Mouse (Mus musculus) midbrain, embryonic 12.5 days (tissue): ENCODE measurements around the gene Ppargc1a. TPM values are rescaled to one million over a fixed set of nuclear protein-coding genes. Genes with fewer than 3 reads are reported as not detected.

Experiments
- ATAC-seq: fragments of 200-750 bp; cut with Nextera tagmentation; 2 replicates; pipeline ENCODE4 v1.8.0; 2017; ENCODE audit warnings: low read depth, moderate TSS enrichment, moderate library complexity; ENCODE audit not compliant: low FRiP score
- H3K27ac ChIP-seq: fragments of 300-500 bp; sonication (generic); replicated peaks from 2 replicates; pipeline ENCODE4 v1.5.1; 2016; ENCODE audit warnings: mild to moderate bottlenecking
- H3K27me3 ChIP-seq: fragments of 300-500 bp; sonication (generic); 2 replicates; pipeline ENCODE4 v1.6.1; 2016; ENCODE audit warnings: mild to moderate bottlenecking
- H3K36me3 ChIP-seq: fragments of 300-500 bp; sonication (generic); 2 replicates; pipeline ENCODE4 v1.6.1; 2016
- H3K4me1 ChIP-seq: fragments of 300-500 bp; sonication (generic); 2 replicates; pipeline ENCODE4 v1.6.1; 2016
- H3K4me2 ChIP-seq: fragments of 300-500 bp; sonication (generic); replicated peaks from 2 replicates; pipeline ENCODE4 v1.6.1; 2016; ENCODE audit warnings: mild to moderate bottlenecking, moderate library complexity
- H3K4me3 ChIP-seq: fragments of 300-500 bp; sonication (generic); 2 replicates; pipeline ENCODE4 v1.5.1; 2016; ENCODE audit warnings: mild to moderate bottlenecking
- H3K9ac ChIP-seq: fragments of 300-500 bp; sonication (generic); replicated peaks from 2 replicates; pipeline ENCODE4 v1.6.1; 2016; ENCODE audit warnings: mild to moderate bottlenecking, moderate library complexity
- H3K9me3 ChIP-seq: fragments of 300-500 bp; sonication (generic); 2 replicates; pipeline ENCODE4 v1.6.1; 2016; ENCODE audit warnings: mild to moderate bottlenecking
- whole genome bisulfite sequencing: fragments of 180-500 bp; shearing (Covaris S2); methylation state at CpG from one replicate; pipeline ENCODE4 v1.1.7; 2016; 5-methylcytosine and 5-hydroxymethylcytosine counted together
- polyA plus RNA-seq: library from polyadenylated mRNA; unstranded; fragments of >200 nt; fragmentation: Nextera tagmentation; extraction: Ambion mirVana; gene quantifications from 2 replicates; pipeline ENCODE4 v1.2.1, GENCODE M21; 2016

Gene Ppargc1a
- polyA plus RNA-seq, 1 experiment from 2014 or later: 3.9 TPM

- Histone ChIP-seq H3K4me3 (no peak overlapping the region), H3K27me3 (no peaks in the 10 kb centered on the region), H3K9ac (no peak overlapping the region), H3K27ac (no peak overlapping the region), H3K4me1 (no peaks in the 10 kb centered on the region), H3K36me3 (no peaks in the 10 kb centered on the region), H3K4me2 (no peak overlapping the region), H3K9me3 (no peaks in the 10 kb centered on the region)
- 49% methylated on average over 4 of the region's 4 CpGs for WGBS
- no peak for ATAC-seq
Observed at GRCm38 (mm10) chr5:51439773-51440172, 127.8 kb downstream of the Ppargc1a start.

- H3K27me3 ChIP-seq: no peaks in the 10 kb centered on the region
- no peak overlapping the region for H3K27ac ChIP-seq
- no peak overlapping the region for H3K9ac ChIP-seq
- no peaks in the 10 kb centered on the region for H3K9me3 ChIP-seq
- H3K4me3 ChIP-seq: no peak overlapping the region
- H3K4me1 ChIP-seq: no peaks in the 10 kb centered on the region
- H3K4me2 ChIP-seq: no peak overlapping the region
- no peaks in the 10 kb centered on the region for H3K36me3 ChIP-seq
- 86% methylated on average over 5 of the region's 5 CpGs for WGBS
- ATAC-seq: no peak
Observed at GRCm38 (mm10) chr5:51433905-51434304, 133.6 kb downstream of the Ppargc1a start.

- ATAC-seq: no peak
- Histone ChIP-seq H3K27me3 (no peaks in the 10 kb centered on the region), H3K4me2 (no peak overlapping the region), H3K9ac (no peak overlapping the region), H3K4me3 (no peak overlapping the region), H3K4me1 (no peaks in the 10 kb centered on the region), H3K27ac (no peak overlapping the region), H3K9me3 (no peaks in the 10 kb centered on the region), H3K36me3 (no peaks in the 10 kb centered on the region)
- WGBS: 93% methylated on average over 2 of the region's 2 CpGs
Observed at GRCm38 (mm10) chr5:51432532-51432931, 135.0 kb downstream of the Ppargc1a start.

DNA sequence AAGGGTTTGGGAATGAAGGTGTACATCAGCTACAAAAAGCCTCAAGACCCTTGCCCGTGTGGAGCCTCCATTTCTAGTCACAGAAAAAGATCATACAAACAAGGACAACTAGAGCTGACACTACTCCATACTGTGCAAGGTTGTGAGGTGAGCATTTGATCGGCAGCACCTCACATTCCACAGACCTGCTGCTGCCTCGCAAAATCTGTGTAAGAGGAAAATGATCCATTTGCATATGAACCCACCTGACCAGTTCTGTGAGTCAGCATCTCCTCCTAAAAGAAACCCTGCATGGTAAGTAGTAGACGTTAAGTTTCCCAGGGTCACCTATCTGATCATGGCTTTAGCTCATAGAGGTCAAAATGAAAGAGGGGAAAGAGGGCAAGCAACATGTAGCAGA is 135.5 kb downstream of the Ppargc1a start:
- ATAC-seq: no peak
- H3K4me3 ChIP-seq: no peak overlapping the region
- H3K27ac ChIP-seq: no peak overlapping the region
- H3K9me3 ChIP-seq: no peaks in the 10 kb centered on the region
- H3K36me3 ChIP-seq: no peaks in the 10 kb centered on the region
- H3K4me2 ChIP-seq: no peak overlapping the region
- 71% methylated on average over 4 of the region's 4 CpGs for WGBS
- H3K27me3 ChIP-seq: no peaks in the 10 kb centered on the region
- H3K9ac ChIP-seq: no peak overlapping the region
- H3K4me1 ChIP-seq: no peaks in the 10 kb centered on the region

- Histone ChIP-seq H3K4me2 (no peak overlapping the region), H3K36me3 (no peaks in the 10 kb centered on the region), H3K4me1 (no peaks in the 10 kb centered on the region), H3K27me3 (no peaks in the 10 kb centered on the region), H3K9me3 (no peaks in the 10 kb centered on the region), H3K27ac (no peak overlapping the region), H3K4me3 (no peak overlapping the region), H3K9ac (no peak overlapping the region)
- no peak for ATAC-seq
Observed at GRCm38 (mm10) chr5:51426406-51426805, 141.1 kb downstream of the Ppargc1a start.

- WGBS: 84% methylated on average over 7 of the region's 7 CpGs
- no peaks in the 10 kb centered on the region for H3K36me3 ChIP-seq
- H3K27me3 ChIP-seq: no peaks in the 10 kb centered on the region
- no peak for ATAC-seq
- H3K4me2 ChIP-seq: no peak overlapping the region
- H3K27ac ChIP-seq: no peak overlapping the region
- H3K4me1 ChIP-seq: peaks cover 9% of the 10 kb centered on the region
- H3K9ac ChIP-seq: no peak overlapping the region
- no peak overlapping the region for H3K4me3 ChIP-seq
- H3K9me3 ChIP-seq: no peaks in the 10 kb centered on the region
Observed at GRCm38 (mm10) chr5:51416377-51416776, 151.1 kb downstream of the Ppargc1a start.

DNA sequence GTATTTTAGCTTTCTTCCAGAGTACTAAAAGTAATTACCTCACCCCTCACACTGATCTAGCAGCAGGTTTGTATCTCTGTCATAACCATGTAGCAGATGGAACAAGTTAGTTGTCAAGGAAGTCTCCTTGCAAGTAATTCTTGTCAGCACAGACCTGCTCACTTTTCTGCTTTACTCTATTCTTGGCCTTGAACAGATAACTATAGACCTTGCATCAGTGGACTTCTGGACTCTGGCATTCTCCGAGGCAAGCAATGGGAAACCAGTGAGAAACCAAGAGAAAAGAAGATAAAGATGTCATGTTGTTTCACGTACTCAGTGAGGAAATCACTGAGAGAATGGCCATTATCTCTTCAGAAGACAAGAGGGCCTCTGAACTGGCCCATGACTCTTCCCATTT is 152.1 kb downstream of the Ppargc1a start:
- H3K4me3 ChIP-seq: no peak overlapping the region
- H3K36me3 ChIP-seq: no peaks in the 10 kb centered on the region
- H3K9me3 ChIP-seq: no peaks in the 10 kb centered on the region
- no peak overlapping the region for H3K27ac ChIP-seq
- 78% methylated on average over 2 of the region's 2 CpGs for WGBS
- no peak overlapping the region for H3K9ac ChIP-seq
- H3K4me1 ChIP-seq: peaks cover 9% of the 10 kb centered on the region
- H3K27me3 ChIP-seq: no peaks in the 10 kb centered on the region
- ATAC-seq: no peak
- H3K4me2 ChIP-seq: no peak overlapping the region

DNA sequence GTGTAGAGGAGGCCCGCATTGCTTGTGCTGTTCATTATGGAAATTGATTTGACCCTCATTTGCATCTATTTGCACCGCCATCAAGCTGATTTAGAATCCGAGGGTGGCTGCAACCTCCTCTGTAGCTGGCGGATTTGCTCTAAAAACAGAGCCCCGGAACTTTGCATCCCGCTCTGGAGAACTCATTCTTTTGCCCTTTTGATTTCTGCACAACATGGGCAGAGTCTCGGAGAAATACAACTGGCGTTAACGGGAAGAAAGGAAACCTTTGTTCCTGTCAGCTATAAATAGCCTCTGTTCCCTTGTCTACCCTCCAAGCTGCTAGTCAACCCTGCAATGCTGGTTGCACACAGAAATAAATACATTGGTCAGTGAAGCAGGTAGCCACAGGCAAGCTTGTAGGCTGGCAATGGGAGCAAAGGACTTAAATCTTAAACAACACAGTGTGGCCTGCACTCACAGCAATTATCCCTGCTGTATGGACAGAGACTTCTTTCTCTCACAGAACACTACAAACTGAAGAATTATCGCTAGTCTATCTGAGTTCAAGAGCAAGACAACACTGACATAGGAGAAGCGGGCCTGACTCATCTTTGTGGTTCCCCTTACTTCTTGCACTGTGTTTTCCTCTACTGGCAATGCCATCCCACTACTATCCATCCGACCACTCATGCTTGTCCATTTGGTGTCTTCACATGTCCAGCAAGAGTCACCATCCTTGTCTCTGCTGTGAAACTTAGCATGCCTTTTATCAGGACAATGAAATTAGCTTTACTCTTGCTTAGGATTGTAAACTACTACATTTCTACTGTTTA is 155.0 kb downstream of the Ppargc1a start:
- no peaks in the 10 kb centered on the region for H3K27me3 ChIP-seq
- peaks cover 9% of the 10 kb centered on the region for H3K4me1 ChIP-seq
- 33% methylated on average over 12 of the region's 12 CpGs for WGBS
- peak overlapping the region; percentile 31; the same call in 1 of the 2 replicates for H3K9ac ChIP-seq
- H3K4me3 ChIP-seq: no peak overlapping the region
- H3K4me2 ChIP-seq: peak overlapping the region; percentile 30
- ATAC-seq: peak; percentile 77
- H3K36me3 ChIP-seq: no peaks in the 10 kb centered on the region
- peak overlapping the region; percentile 49; the same call in 1 of the 2 replicates for H3K27ac ChIP-seq
- no peaks in the 10 kb centered on the region for H3K9me3 ChIP-seq

GRCm38 (mm10) chr5:51410006-51410405 is 157.5 kb downstream of the Ppargc1a start:
- H3K36me3 ChIP-seq: no peaks in the 10 kb centered on the region
- no peak overlapping the region for H3K4me2 ChIP-seq
- H3K9ac ChIP-seq: no peak overlapping the region
- H3K27me3 ChIP-seq: no peaks in the 10 kb centered on the region
- H3K4me1 ChIP-seq: peaks cover 9% of the 10 kb centered on the region
- H3K9me3 ChIP-seq: no peaks in the 10 kb centered on the region
- no peak overlapping the region for H3K27ac ChIP-seq
- no peak overlapping the region for H3K4me3 ChIP-seq
- no peak for ATAC-seq
- 94% methylated on average over 1 of the region's 1 CpGs for WGBS

DNA sequence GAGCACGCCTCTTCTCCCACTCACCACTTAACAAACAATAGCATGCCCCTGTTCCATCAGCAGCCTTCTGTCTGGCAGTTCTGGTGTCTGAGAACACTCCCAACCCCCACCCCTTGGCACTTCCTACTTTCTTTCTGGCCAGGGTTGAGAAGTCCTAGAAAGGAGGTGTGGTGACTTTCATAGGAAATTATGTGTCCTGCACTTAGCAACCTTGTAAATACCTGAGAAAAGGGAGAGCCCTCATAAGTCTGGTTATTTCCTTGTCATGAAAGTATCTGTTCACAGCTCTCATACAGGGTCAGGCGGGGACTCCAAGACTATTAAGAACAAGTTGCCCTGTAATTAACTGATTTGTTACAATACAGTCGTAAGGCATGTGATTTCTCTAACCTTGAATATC is 161.1 kb downstream of the Ppargc1a start:
- H3K4me2 ChIP-seq: no peak overlapping the region
- WGBS: 85% methylated on average over 3 of the region's 3 CpGs
- H3K27me3 ChIP-seq: no peaks in the 10 kb centered on the region

More for the DNA sequence above, 161.1 kb downstream of the Ppargc1a start:
- no peak overlapping the region for H3K9ac ChIP-seq
- no peak overlapping the region for H3K4me3 ChIP-seq
- H3K36me3 ChIP-seq: no peaks in the 10 kb centered on the region
- no peak for ATAC-seq
- H3K4me1 ChIP-seq: no peaks in the 10 kb centered on the region
- H3K27ac ChIP-seq: no peak overlapping the region
- H3K9me3 ChIP-seq: no peaks in the 10 kb centered on the region
